Mouse (Mus musculus) central nervous system, embryonic 14 days (tissue): ENCODE measurements around the gene Zfp985. TPM values are rescaled to one million over a fixed set of nuclear protein-coding genes. Genes with fewer than 3 reads are reported as not detected.

Experiments
- polyA plus RNA-seq: library from polyadenylated mRNA; depleted of rRNA; stranded (reverse); fragments of >200 nt; gene quantifications from 2 replicates; pipeline ENCODE4 v1.2.3, GENCODE M21; 2012; rRNA removed

Gene Zfp985
- 0.03 and 0.04 TPM in 2 replicates for polyA plus RNA-seq

DNA sequence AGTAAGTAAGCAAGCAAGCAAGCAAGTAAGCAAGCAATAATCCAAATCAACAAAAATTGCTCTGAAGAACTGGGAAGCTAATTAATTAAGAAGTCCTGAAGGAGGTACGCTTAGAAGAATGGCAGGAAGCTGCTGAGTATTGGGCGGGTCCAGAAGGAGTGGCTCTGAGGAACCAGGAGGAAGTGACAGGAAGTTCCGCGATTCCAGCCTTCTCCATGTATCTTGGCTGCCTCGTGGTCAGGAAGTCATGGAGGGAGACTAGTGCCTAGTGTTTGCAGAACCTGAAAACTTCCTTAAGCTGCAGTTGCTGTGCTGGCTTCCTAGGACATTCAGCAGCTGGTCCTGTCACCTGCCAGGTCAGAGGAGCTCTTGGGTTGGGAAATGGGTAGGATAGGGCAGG is at the start of gene Zfp985:
TSS of gene Zfp985 (plus strand) at position 207 of the 400 bp plus-strand sequence.

DNA sequence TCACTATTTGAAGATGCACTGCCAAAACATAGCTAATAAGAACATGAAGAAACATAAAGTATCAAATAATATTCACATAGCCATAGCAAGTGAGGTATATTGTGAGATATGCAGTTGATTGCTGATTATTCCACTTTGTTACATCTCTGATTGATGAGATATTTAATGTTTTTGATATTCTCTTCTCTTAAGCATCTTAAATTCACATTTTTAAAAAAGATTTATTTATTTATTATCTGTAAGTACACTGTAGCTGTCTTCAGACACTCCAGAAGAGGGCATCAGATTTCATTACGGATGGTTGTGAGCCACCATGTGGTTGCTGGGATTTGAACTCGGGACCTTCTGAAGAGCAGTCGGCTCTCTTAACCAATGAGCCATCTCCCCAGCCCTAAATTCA is 13.2 kb upstream of the Zfp985 start, which contains the start of gene Gm16503:
TSS of gene Gm16503 (plus strand) at position 301 of the 400 bp plus-strand sequence.

Other genes with a start within 250 kb of the Zfp985 start
- gene Zfp988, start 247.6 kb upstream of the Zfp985 start, polyA plus RNA-seq: 0.09 TPM in 2 replicates
- not detected in 2 replicates for gene Zfp978, start 192.0 kb upstream of the Zfp985 start, polyA plus RNA-seq
- 1.4 and 1.9 TPM in 2 replicates for gene Zfp982, start 60.9 kb upstream of the Zfp985 start, polyA plus RNA-seq
- gene Gm16503, start 13.1 kb upstream of the Zfp985 start, polyA plus RNA-seq: 0.70 and 0.96 TPM in 2 replicates
- 1.0 and 1.3 TPM in 2 replicates for gene Zfp979, start 89.2 kb downstream of the Zfp985 start, polyA plus RNA-seq
- not detected in 2 replicates for gene Zfp534, start 149.3 kb downstream of the Zfp985 start, polyA plus RNA-seq